Mouse (Mus musculus) myocyte (in vitro differentiated cells): ENCODE measurements around the gene Irs2. TPM values are rescaled to one million over a fixed set of nuclear protein-coding genes. Genes with fewer than 3 reads are reported as not detected.
A peak's percentile ranks its signal among the peaks of the same experiment; 100 is the strongest.

Source experiments
- H3K27me3 ChIP-seq: one replicate; pipeline ENCODE4 v1.6.1; 2011; ENCODE audit not compliant: control insufficient read depth, insufficient read depth, insufficient read length
- H3K36me3 ChIP-seq: one replicate; pipeline ENCODE4 v1.6.1; 2011; ENCODE audit not compliant: control insufficient read depth, insufficient read depth
- H3K4me2 ChIP-seq: one replicate; pipeline ENCODE4 v1.6.1; 2011; ENCODE audit warnings: low read depth, control low read depth
- H3K4me3 ChIP-seq: one replicate; pipeline ENCODE4 v1.5.1; 2011; ENCODE audit warnings: mild to moderate bottlenecking, control low read depth, moderate library complexity
- H3K79me2 ChIP-seq: one replicate; pipeline ENCODE4 v1.6.1; 2011; ENCODE audit not compliant: control insufficient read depth, insufficient read depth
- H3ac ChIP-seq: one replicate; pipeline ENCODE4 v1.6.1; 2011; ENCODE audit not compliant: control insufficient read depth, insufficient read length
- CEBPB ChIP-seq: IDR thresholded peaks from 2 replicates; pipeline ENCODE4 v1.6.1; 2011; ENCODE audit warnings: mild to moderate bottlenecking, moderate library complexity; ENCODE audit not compliant: poor library complexity, insufficient read depth, severe bottlenecking
- E2F4 ChIP-seq: IDR thresholded peaks from one replicate; pipeline ENCODE4 v1.6.1; 2011; ENCODE audit warnings: mild to moderate bottlenecking, control low read depth, moderate library complexity; ENCODE audit not compliant: insufficient read depth
- MAX ChIP-seq: IDR thresholded peaks from one replicate; pipeline ENCODE4 v1.6.1; 2011; ENCODE audit warnings: low read depth, mild to moderate bottlenecking, control low read depth
- MYOD1 ChIP-seq, 3 experiments: IDR thresholded peaks; one replicate each; pipeline ENCODE4 v1.6.1; 2011; ENCODE audit warnings: control low read depth in 2 of 3, low read depth in 2 of 3, mild to moderate bottlenecking in 2 of 3, moderate library complexity in 1 of 3; ENCODE audit not compliant: insufficient read length in 2 of 3, control insufficient read depth in 1 of 3
- MYOG ChIP-seq, 3 experiments: IDR thresholded peaks; one replicate each; pipeline ENCODE4 v1.6.1; 2011; ENCODE audit warnings: control low read depth in 2 of 3, low read depth in 2 of 3, mild to moderate bottlenecking in 2 of 3; ENCODE audit not compliant: insufficient read length in 2 of 3, control insufficient read depth in 1 of 3, insufficient read depth in 1 of 3
- POLR2A ChIP-seq: IDR thresholded peaks from one replicate; pipeline ENCODE4 v1.6.1; 2011; ENCODE audit warnings: low read depth, mild to moderate bottlenecking, control low read depth, moderate library complexity; ENCODE audit not compliant: insufficient read length
- POLR2AphosphoS2 ChIP-seq: IDR thresholded peaks from one replicate; pipeline ENCODE4 v1.6.1; 2011; ENCODE audit warnings: low read depth, control low read depth; ENCODE audit not compliant: insufficient read length
- REST ChIP-seq: IDR thresholded peaks from one replicate; pipeline ENCODE4 v1.6.1; 2011; ENCODE audit warnings: mild to moderate bottlenecking, control low read depth, moderate library complexity; ENCODE audit not compliant: insufficient read depth, insufficient read length
- SRF ChIP-seq: IDR thresholded peaks from one replicate; pipeline ENCODE4 v1.6.1; 2011; ENCODE audit warnings: low read depth; ENCODE audit not compliant: control insufficient read depth, insufficient read length
- TCF12 ChIP-seq: IDR thresholded peaks from one replicate; pipeline ENCODE4 v1.6.1; 2011; ENCODE audit warnings: mild to moderate bottlenecking, control low read depth; ENCODE audit not compliant: poor library complexity, insufficient read depth, severe bottlenecking
- TCF3 ChIP-seq: IDR thresholded peaks from one replicate; pipeline ENCODE4 v1.6.1; 2011; ENCODE audit warnings: low read depth, control low read depth; ENCODE audit not compliant: insufficient read length
- USF1 ChIP-seq: IDR thresholded peaks from one replicate; pipeline ENCODE4 v1.6.1; 2011; ENCODE audit warnings: low read depth, mild to moderate bottlenecking, control low read depth, moderate library complexity
- polyA plus RNA-seq: library from polyadenylated mRNA; unstranded; fragments of >200 nt; fragmentation: generic; extraction: Trizol; gene quantifications from one replicate; pipeline ENCODE4 v1.2.1, GENCODE M21; 2012; ENCODE audit warnings: missing spikeins

The Irs2 gene
- polyA plus RNA-seq, 1 experiment, result 2.0 TPM

DNA sequence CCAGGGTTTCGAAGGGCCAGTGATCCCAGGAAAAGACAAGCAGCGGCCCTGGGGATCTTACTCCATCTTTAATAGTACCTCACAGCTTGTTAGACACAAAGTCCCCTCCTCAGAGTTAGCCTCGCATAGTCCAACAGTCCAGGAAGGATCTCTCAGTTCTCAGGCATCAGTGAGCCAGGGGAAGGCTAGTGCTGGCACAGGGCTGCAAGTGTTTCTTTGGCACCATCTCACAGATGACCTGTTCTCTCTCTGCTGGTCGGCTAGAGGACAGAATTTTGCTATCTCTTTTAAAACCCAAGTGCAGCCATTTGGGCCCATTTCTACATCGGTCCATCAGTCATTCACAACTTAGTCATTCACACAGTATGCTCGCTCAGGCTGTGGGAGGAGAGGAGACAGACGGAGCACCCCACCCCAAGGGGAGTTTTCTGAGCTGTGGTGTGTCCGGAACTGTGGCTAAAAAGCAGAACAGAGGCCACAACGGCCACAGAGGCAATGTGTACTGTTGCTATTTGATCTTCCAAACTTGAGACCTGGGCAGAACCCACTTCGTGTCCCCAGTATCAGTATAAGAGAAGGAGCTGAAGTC is 43.7 kb downstream of the Irs2 start:
- no peak overlapping the region for H3ac ChIP-seq
- no peaks in the 10 kb centered on the region for H3K36me3 ChIP-seq
- H3K27me3 ChIP-seq, result no peaks in the 10 kb centered on the region
- H3K4me3 ChIP-seq, result no peak overlapping the region
- H3K4me2 ChIP-seq, result peak overlapping the region; percentile 63
- no peaks in the 10 kb centered on the region for H3K79me2 ChIP-seq
- TF ChIP-seq TCF3 (no peak), POLR2AphosphoS2 (no peak), CEBPB (no peak), E2F4 (no peak), MYOD1 (IDR thresholded peaks at IDR 0.05; ENCODE audit: control insufficient read depth in 1 of 3, insufficient read length in 2 of 3, low read depth in 2 of 3) (no peak), POLR2A (no peak), REST (no peak), MAX (no peak), USF1 (no peak), TCF12 (no peak), SRF (no peak), MYOG (IDR thresholded peaks at IDR 0.05; ENCODE audit: control insufficient read depth in 1 of 3, insufficient read depth in 1 of 3, insufficient read length in 2 of 3, low read depth in 2 of 3) (no peak)

DNA sequence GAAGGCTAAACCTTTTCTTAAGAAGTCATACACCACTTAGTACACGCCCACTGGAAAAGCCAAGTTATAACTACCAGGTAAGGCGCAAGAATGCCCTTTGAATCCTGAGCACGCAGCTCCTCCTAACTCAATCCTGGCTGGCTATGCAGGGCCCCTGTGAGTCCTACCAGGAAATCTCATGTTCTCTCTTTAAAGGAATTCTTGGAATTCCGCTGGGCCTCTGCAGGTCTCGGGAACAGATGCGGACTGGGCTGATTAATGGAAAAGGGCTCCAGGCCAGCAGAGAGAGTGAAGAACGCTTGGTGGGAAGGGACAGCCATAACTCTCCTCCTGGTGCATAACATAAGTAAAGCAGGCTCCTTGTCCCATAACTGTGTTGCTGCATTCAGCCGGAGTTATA is 46.3 kb downstream of the Irs2 start:
- H3K79me2 ChIP-seq, result no peaks in the 10 kb centered on the region
- no peaks in the 10 kb centered on the region for H3K27me3 ChIP-seq
- H3ac ChIP-seq, result no peak overlapping the region
- peak overlapping the region; percentile 8 for H3K4me2 ChIP-seq
- H3K36me3 ChIP-seq, result no peaks in the 10 kb centered on the region
- H3K4me3 ChIP-seq, result no peak overlapping the region
- TF ChIP-seq MYOG (IDR thresholded peaks at IDR 0.05; ENCODE audit: control insufficient read depth in 1 of 3, insufficient read depth in 1 of 3, insufficient read length in 2 of 3, low read depth in 2 of 3), result peak in 1 of 3 experiments; percentile 24
- TF ChIP-seq E2F4, result no peak
- TF ChIP-seq POLR2AphosphoS2, result no peak
- no peak for TF ChIP-seq USF1
- TF ChIP-seq MYOD1 (IDR thresholded peaks at IDR 0.05; ENCODE audit: control insufficient read depth in 1 of 3, insufficient read length in 2 of 3, low read depth in 2 of 3), result peak in 2 of 3 experiments; percentile 47 to 48
- TF ChIP-seq REST, result no peak
- no peak for TF ChIP-seq TCF12
- no peak for TF ChIP-seq MAX
- no peak for TF ChIP-seq POLR2A

DNA sequence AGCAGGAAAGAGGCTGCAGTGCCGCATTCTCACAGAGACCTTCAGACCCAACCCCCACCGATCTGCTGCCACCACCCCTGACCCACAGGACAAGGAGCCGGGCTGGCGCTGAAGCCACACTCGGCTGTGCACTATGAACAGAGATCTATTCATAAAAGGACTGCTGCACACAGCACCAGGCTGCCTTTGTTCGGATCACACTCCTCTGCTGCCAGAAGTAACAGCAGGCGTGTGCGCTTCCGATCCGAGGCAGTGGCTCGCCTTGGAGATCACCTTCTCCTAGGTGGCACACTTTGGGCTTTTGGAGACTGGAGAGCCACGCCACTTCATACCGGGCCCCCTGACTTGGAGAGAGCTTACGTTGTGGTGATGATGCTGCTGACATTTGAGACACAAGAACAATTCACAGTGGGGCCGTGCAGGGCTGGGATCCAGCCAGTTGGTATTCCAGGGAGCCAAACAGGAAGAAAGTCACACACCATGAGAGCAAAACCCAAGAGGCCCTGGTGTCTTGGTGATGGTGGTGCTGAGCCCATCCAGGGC is 47.9 kb downstream of the Irs2 start:
- H3K79me2 ChIP-seq, result no peaks in the 10 kb centered on the region
- TF ChIP-seq TCF12 (no peak), POLR2A (no peak), CEBPB (no peak)
- no peaks in the 10 kb centered on the region for H3K27me3 ChIP-seq
- H3ac ChIP-seq, result no peak overlapping the region
- no peaks in the 10 kb centered on the region for H3K36me3 ChIP-seq
- H3K4me3 ChIP-seq, result no peak overlapping the region
- no peak overlapping the region for H3K4me2 ChIP-seq

DNA sequence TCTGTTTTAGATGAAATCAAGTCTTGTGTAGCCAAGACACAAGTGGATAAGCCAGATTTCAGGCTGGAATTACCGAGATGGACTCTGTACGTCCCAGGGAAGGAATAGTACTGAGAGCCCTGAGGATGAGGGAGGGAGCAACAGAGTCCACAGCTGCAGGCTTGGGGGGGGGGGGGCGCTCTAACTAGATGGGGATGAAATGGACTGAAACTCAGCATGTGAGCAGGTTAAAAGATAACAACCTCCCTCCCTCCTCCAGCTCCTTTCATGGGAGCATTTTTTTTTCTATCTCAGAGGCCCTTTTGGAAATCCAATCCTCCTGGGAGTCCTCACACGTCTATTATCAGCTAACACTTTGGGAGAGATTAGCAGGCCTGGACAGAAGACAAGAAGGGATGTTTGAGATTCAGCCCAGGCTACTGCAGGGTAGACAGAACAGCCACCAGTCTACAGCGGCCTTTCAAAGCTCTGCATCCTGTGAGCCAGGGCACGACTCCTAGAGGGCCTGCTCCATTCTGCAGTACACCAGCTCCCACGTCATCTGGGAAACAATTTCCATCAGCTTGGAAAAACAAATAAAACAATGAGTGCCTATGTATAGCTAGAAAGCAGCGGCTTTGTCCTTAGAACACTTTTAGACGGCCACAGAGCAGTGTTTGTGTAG is 50.8 kb downstream of the Irs2 start:
- TF ChIP-seq MAX, result no peak
- TF ChIP-seq MYOD1 (IDR thresholded peaks at IDR 0.05; ENCODE audit: control insufficient read depth in 1 of 3, insufficient read length in 2 of 3, low read depth in 2 of 3), result no peak
- no peak for TF ChIP-seq CEBPB
- TF ChIP-seq SRF, result no peak
- TF ChIP-seq MYOG (IDR thresholded peaks at IDR 0.05; ENCODE audit: control insufficient read depth in 1 of 3, insufficient read depth in 1 of 3, insufficient read length in 2 of 3, low read depth in 2 of 3), result no peak
- no peak for TF ChIP-seq TCF12
- no peak for TF ChIP-seq POLR2A
- TF ChIP-seq POLR2AphosphoS2, result no peak
- TF ChIP-seq USF1, result no peak
- H3K27me3 ChIP-seq, result no peaks in the 10 kb centered on the region
- H3ac ChIP-seq, result no peak overlapping the region
- no peaks in the 10 kb centered on the region for H3K79me2 ChIP-seq
- no peaks in the 10 kb centered on the region for H3K36me3 ChIP-seq
- no peak overlapping the region for H3K4me3 ChIP-seq
- H3K4me2 ChIP-seq, result no peak overlapping the region

DNA sequence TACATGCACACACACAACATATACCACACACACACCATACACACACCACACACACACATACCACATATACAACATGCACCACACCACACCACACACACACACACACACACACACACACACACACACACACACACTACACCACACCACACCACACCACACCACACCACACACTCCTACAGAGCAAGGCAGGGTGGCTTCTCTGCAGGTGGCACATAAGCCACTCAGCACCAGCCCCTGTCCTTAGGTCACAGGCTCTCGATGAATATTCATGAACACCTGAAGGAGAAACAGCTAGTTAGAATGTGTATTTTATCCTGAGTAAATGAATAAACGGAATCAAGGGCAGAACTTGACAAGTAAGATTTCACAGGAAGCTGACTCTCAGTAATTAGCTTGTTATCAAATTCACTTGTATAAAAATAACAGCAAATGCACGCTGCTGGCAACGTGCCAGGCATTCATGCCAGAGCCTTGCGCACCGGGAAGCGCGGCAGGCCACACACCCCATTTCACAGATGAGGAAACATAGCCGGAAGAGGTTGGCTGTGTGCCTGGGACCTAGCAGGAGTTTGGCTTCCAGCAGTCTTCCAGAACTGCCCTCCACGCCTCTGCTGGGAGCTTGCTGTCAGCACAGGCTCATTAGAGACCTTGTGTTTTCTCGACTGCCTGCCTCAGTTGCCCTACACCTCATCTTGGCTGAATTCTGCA is 54.8 kb downstream of the Irs2 start:
- no peaks in the 10 kb centered on the region for H3K79me2 ChIP-seq
- no peak overlapping the region for H3K4me3 ChIP-seq
- no peaks in the 10 kb centered on the region for H3K36me3 ChIP-seq
- H3ac ChIP-seq, result no peak overlapping the region
- no peak for TF ChIP-seq MAX
- no peak for TF ChIP-seq POLR2A
- TF ChIP-seq MYOG (IDR thresholded peaks at IDR 0.05; ENCODE audit: control insufficient read depth in 1 of 3, insufficient read depth in 1 of 3, insufficient read length in 2 of 3, low read depth in 2 of 3), result peak in 1 of 3 experiments; percentile 49
- TF ChIP-seq CEBPB, result 0 out of 2 replicates have a peak, but pooled peaks have one; percentile 10
- H3K27me3 ChIP-seq, result no peaks in the 10 kb centered on the region
- no peak overlapping the region for H3K4me2 ChIP-seq
